In the genomic region with DNA sequence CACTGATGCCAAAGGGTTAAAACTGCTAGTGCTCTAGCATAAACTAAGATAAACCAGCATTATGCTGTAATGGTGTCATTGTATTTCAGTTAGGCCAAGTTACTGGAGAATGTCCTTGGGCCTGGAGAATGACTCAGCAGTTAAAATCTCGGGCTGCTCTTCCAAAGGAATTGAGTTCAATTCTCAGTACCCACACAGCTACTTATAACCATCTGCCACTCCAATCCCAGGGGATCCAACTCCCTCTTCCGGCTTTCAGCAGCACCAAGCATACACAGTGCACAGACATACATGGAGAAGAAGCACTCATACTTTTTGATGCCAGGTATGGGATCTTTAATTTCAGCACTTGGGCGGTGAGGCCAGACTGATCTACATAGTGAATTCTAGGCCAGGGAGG, we compare ENCODE assay signal across 9 mouse cellular contexts. TPM values are rescaled to one million over a fixed set of nuclear protein-coding genes. Genes with fewer than 3 reads are reported as not detected.
DNase-seq lines count a peak whose midpoint lies in the region; ATAC-seq and TF ChIP-seq lines count a peak whose summit lies in the region.
"Had no signal": no experiment of that assay in that cellular context is flagged by ENCODE, and none has a peak within 500 bp of the region (broad histone marks: within the 10 kb centered on the region; RNA-seq: fewer than 3 reads in every experiment).

No protein-coding gene starts in this region.

- no peaks in the 10 kb centered on the region for H3K9me3 ChIP-seq in heart, embryonic 10.5 days
- no peaks in the 10 kb centered on the region for H3K9me3 ChIP-seq in MEL (replicated peaks; ENCODE audit: insufficient read depth, low read length)
- H3K9me3 ChIP-seq in hindbrain, embryonic 14.5 days (ENCODE audit: control insufficient read depth, low read length), result no peaks in the 10 kb centered on the region

- TF ChIP-seq EP300 in MEL (IDR thresholded peaks at IDR 0.05; ENCODE audit: low read depth in 1 of 2, low read length in 2 of 2), result no peak; a peak in 2 of 4 replicates

- no peak overlapping the region for H3K4me2 ChIP-seq in hindbrain, embryonic 14.5 days (replicated peaks)

- no peak overlapping the region for H3K4me3 ChIP-seq in heart, embryonic 10.5 days
- H3K4me3 ChIP-seq in MEL (ENCODE audit: control insufficient read depth in 1 of 2, insufficient read depth in 1 of 2, low read depth in 2 of 2, low read length in 2 of 2), result no peak overlapping the region
- H3K4me3 ChIP-seq in hindbrain, embryonic 14.5 days (replicated peaks; ENCODE audit: low read length), result no peak overlapping the region

- no peak for TF ChIP-seq RAD21 in MEL (IDR thresholded peaks at IDR 0.05; ENCODE audit: low read depth, low read length)

- 0 out of 2 replicates have a peak overlapping the region, but pooled peaks have one; percentile 9 for H3K9ac ChIP-seq in MEL (ENCODE audit: control insufficient read depth, low read depth, low read length, poor library complexity, severe bottlenecking)
- H3K9ac ChIP-seq in hindbrain, embryonic 14.5 days, result no peak overlapping the region

- H3K27me3 ChIP-seq in heart, embryonic 10.5 days (ENCODE audit: insufficient read depth, poor library complexity, severe bottlenecking), result no peaks in the 10 kb centered on the region
- no peaks in the 10 kb centered on the region for H3K27me3 ChIP-seq in MEL (ENCODE audit: control insufficient read depth in 1 of 2, insufficient read depth in 2 of 2, low read length in 2 of 2)
- no peaks in the 10 kb centered on the region for H3K27me3 ChIP-seq in hindbrain, embryonic 14.5 days (ENCODE audit: control insufficient read depth, insufficient read depth, low read length)

- TF ChIP-seq POLR2A in MEL (IDR thresholded peaks at IDR 0.05; ENCODE audit: control insufficient read depth in 1 of 2, insufficient read depth in 1 of 2, low read depth in 1 of 2, low read length in 2 of 2, poor library complexity in 1 of 2), result no peak
- no peak for TF ChIP-seq POLR2A in brain, embryonic 14.5 days (IDR thresholded peaks at IDR 0.05; ENCODE audit: borderline replicate concordance, extremely low read depth, insufficient read depth, insufficient read length, poor library complexity, severe bottlenecking)

- peak; percentile 43; the same call in 1 of the 2 replicates for ATAC-seq in hindbrain, embryonic 14.5 days (ENCODE audit: low FRiP score)

- intact Hi-C loops in gastrocnemius, postnatal 14 days (cut with DNase I; ENCODE audit: low total_unique reads), result no loop called here

- peaks cover 64% of the 10 kb centered on the region for H3K79me2 ChIP-seq in MEL (ENCODE audit: control insufficient read depth, insufficient read depth, low read length, poor library complexity)

- 60% methylated on average over 3 of the region's 3 CpGs for WGBS in heart, embryonic 10.5 days
- 47% methylated on average over 3 of the region's 3 CpGs for WGBS in hindbrain, embryonic 14.5 days

- peak; percentile 31 for DNase-seq in heart, adult 8-10 months (ENCODE audit: low spot score)
- DNase-seq in heart, embryonic 10.5 days (ENCODE audit: low spot score), result no peak
- DNase-seq in MEL (ENCODE audit: low read depth, low spot score), result peak; percentile 50
- DNase-seq in brain, embryonic 14.5 days (ENCODE audit: low read depth), result peak; percentile 44
- no peak for DNase-seq in hindbrain, embryonic 14.5 days (ENCODE audit: low spot score)
- DNase-seq in ovary, postnatal 36 days (ENCODE audit: low spot score), result no peak
- no peak for DNase-seq in gastrocnemius, postnatal 14 days
- DNase-seq in right cerebral cortex, postnatal 25 days, result no peak
- DNase-seq: kidney, adult 9 months had no signal

- H3K36me3 ChIP-seq in heart, embryonic 10.5 days, result 0 out of 2 replicates have a peak, but pooled peaks cover 4% of the 10 kb centered on the region
- H3K36me3 ChIP-seq in MEL (ENCODE audit: control insufficient read depth in 1 of 2, insufficient read depth in 2 of 2, low read length in 2 of 2), result peaks cover 5 to 51% of the 10 kb centered on the region in 2 experiments
- H3K36me3 ChIP-seq in hindbrain, embryonic 14.5 days (replicated peaks; ENCODE audit: control insufficient read depth, insufficient read depth), result no peaks in the 10 kb centered on the region

- H3K4me1 ChIP-seq in heart, embryonic 10.5 days, result peaks cover 6% of the 10 kb centered on the region; the same call in 1 of the 2 replicates
- peaks cover 6 to 26% of the 10 kb centered on the region in 2 experiments for H3K4me1 ChIP-seq in MEL (ENCODE audit: control insufficient read depth in 1 of 2, insufficient read depth in 2 of 2, low read length in 2 of 2)
- peaks cover 12% of the 10 kb centered on the region for H3K4me1 ChIP-seq in hindbrain, embryonic 14.5 days (replicated peaks; ENCODE audit: control insufficient read depth, insufficient read depth, low read length)

- no peak overlapping the region for H3K27ac ChIP-seq in heart, embryonic 10.5 days
- H3K27ac ChIP-seq in MEL (ENCODE audit: control insufficient read depth, low read depth, low read length), result peak overlapping the region; percentile 9; the same call in 1 of the 2 replicates
- H3K27ac ChIP-seq in hindbrain, embryonic 14.5 days, result no peak overlapping the region

- no peak for TF ChIP-seq CTCF in MEL (IDR thresholded peaks at IDR 0.05 in 2 of 3, conservative IDR thresholded peaks at IDR 0.05 in 1 of 3; ENCODE audit: control insufficient read depth in 1 of 3, insufficient read depth in 1 of 3, low read depth in 2 of 3, low read length in 3 of 3, poor library complexity in 1 of 3, severe bottlenecking in 1 of 3)
- TF ChIP-seq CTCF in brain, embryonic 14.5 days (IDR thresholded peaks at IDR 0.05; ENCODE audit: borderline replicate concordance, extremely low read depth, insufficient read depth, insufficient read length), result no peak

TF ChIP-seq in MEL, 35 proteins besides CTCF, POLR2A, EP300 and RAD21:
- TF ChIP-seq SIN3A (IDR thresholded peaks at IDR 0.05; ENCODE audit: low read length) (no peak), SMC3 (IDR thresholded peaks at IDR 0.05; ENCODE audit: low read depth, low read length) (no peak), ETS1 (IDR thresholded peaks at IDR 0.05; ENCODE audit: low read depth, low read length) (no peak), UBTF (IDR thresholded peaks at IDR 0.05; ENCODE audit: borderline replicate concordance, insufficient read depth, low read depth, low read length) (no peak), RCOR1 (IDR thresholded peaks at IDR 0.05; ENCODE audit: low read depth, low read length) (no peak), KAT2A (conservative IDR thresholded peaks at IDR 0.05; ENCODE audit: low read depth, low read length) (no peak), ZKSCAN1 (IDR thresholded peaks at IDR 0.05; ENCODE audit: low read depth, low read length) (no peak), HCFC1 (IDR thresholded peaks at IDR 0.05; ENCODE audit: low read depth, low read length) (no peak), MAFK (IDR thresholded peaks at IDR 0.05; ENCODE audit: borderline replicate concordance, low read depth, low read length) (no peak), GATA1 (IDR thresholded peaks at IDR 0.05; ENCODE audit: low read depth, low read length) (0 out of 2 replicates have a peak, but pooled peaks have one; percentile 12), NELFE (IDR thresholded peaks at IDR 0.05; ENCODE audit: low read depth, low read length) (no peak), ELF1 (IDR thresholded peaks at IDR 0.05; ENCODE audit: low read depth, low read length) (no peak), GABPA (IDR thresholded peaks at IDR 0.05; ENCODE audit: low read depth, low read length) (peak; percentile 30; the same call in 1 of the 2 replicates), MYC (IDR thresholded peaks at IDR 0.05; ENCODE audit: low read depth, low read length) (no peak)

RNA-seq across cellular contexts. Expression of a gene that starts 8.1 kb away (rescaled TPM):
- total RNA-seq in heart, adult 8-10 months (2022), result 10 to 100 TPM; 85.3 to 94.0 (median 91.3) TPM
- 26.3 and 34.8 TPM in 2 replicates for polyA plus RNA-seq in heart, embryonic 10.5 days (2016; fragmentation: Nextera tagmentation; extraction: Ambion mirVana)
- 19.4 and 19.5 TPM in 2 replicates for total RNA-seq in MEL (2012; rRNA removed)
- polyA plus RNA-seq in MEL (2012; ENCODE audit: insufficient read depth in 1 of 2, insufficient read length in 2 of 2, low read depth in 1 of 2, low replicate concordance in 2 of 2, missing spikeins in 1 of 2), result 10 to 100 TPM; 38.5 to 50.5 TPM
- 32.1 and 40.3 TPM in 2 replicates for polyA plus RNA-seq in brain, embryonic 14.5 days (2012; rRNA removed)
- polyA plus RNA-seq in hindbrain, embryonic 14.5 days (2014; fragmentation: Nextera tagmentation; extraction: Ambion mirVana), result 40.9 and 49.1 TPM in 2 replicates
- 10 to 100 TPM; 57.8 to 69.8 TPM for total RNA-seq in gastrocnemius, postnatal 14 days (2021)

Comparison
In these comparisons a context has a peak if more than half of its experiments do, and no peak if none do; other contexts are left out.
1. DNase-seq: peak in heart, adult 8-10 months (single experiment), MEL (single experiment) and brain, embryonic 14.5 days (single experiment); none in heart, embryonic 10.5 days (single experiment), hindbrain, embryonic 14.5 days (single experiment), ovary, postnatal 36 days (single experiment), gastrocnemius, postnatal 14 days (single experiment) and right cerebral cortex, postnatal 25 days (single experiment).